Mouse (Mus musculus): ENCODE data around the gene Cdk20.

- TF ChIP-seq CTCF (IDR thresholded peaks at IDR 0.05; ENCODE audit: borderline replicate concordance, insufficient read depth, low read length) (no peak), POLR2A (IDR thresholded peaks at IDR 0.05; ENCODE audit: low read depth, low read length) (no peak)
Measured at GRCm38 (mm10) chr13:64445254-64445920, 13.3 kb downstream of the Cdk20 start.
